Mouse (Mus musculus) limb, embryonic 15.5 days (tissue): ENCODE data around the gene Sult2b1. TPM values are rescaled to one million over a fixed set of nuclear protein-coding genes. Genes with fewer than 3 reads are reported as not detected.

Source experiments
- ATAC-seq: fragments of 200-750 bp; cut with Nextera tagmentation; 2 replicates; pipeline ENCODE4 v1.8.0; 2017; ENCODE audit warnings: low read depth, moderate TSS enrichment; ENCODE audit not compliant: insufficient number of reproducible peaks, low FRiP score, low TSS enrichment
- H3K27ac ChIP-seq: fragments of 300-500 bp; sonication (generic); 2 replicates; pipeline ENCODE4 v1.5.1; 2015; ENCODE audit warnings: moderate library complexity, mild to moderate bottlenecking, inconsistent platforms
- H3K27me3 ChIP-seq: fragments of 300-500 bp; sonication (generic); 2 replicates; pipeline ENCODE4 v1.6.1; 2015; ENCODE audit warnings: inconsistent platforms
- H3K36me3 ChIP-seq: fragments of 300-500 bp; sonication (generic); 2 replicates; pipeline ENCODE4 v1.6.1; 2015; ENCODE audit warnings: inconsistent platforms
- H3K4me1 ChIP-seq: fragments of 300-500 bp; sonication (generic); 2 replicates; pipeline ENCODE4 v1.6.1; 2015; ENCODE audit warnings: inconsistent platforms
- H3K4me2 ChIP-seq: fragments of 300-500 bp; sonication (generic); 2 replicates; pipeline ENCODE4 v1.6.1; 2015; ENCODE audit warnings: mild to moderate bottlenecking, inconsistent platforms
- H3K4me3 ChIP-seq: fragments of 300-500 bp; sonication (generic); 2 replicates; pipeline ENCODE4 v1.5.1; 2015; ENCODE audit warnings: mild to moderate bottlenecking, inconsistent platforms
- H3K9ac ChIP-seq: fragments of 300-500 bp; sonication (generic); 2 replicates; pipeline ENCODE4 v1.6.1; 2015; ENCODE audit warnings: inconsistent platforms
- H3K9me3 ChIP-seq: fragments of 300-500 bp; sonication (generic); 2 replicates; pipeline ENCODE4 v1.6.1; 2016; ENCODE audit warnings: inconsistent platforms
- WGBS: fragments of 180-500 bp; shearing (Covaris S2); methylation state at CpG from one replicate; pipeline ENCODE4 v1.1.7; 2015; 5-methylcytosine and 5-hydroxymethylcytosine counted together
- polyA plus RNA-seq: library from polyadenylated mRNA; unstranded; fragments of >200 nt; fragmentation: Nextera tagmentation; extraction: Ambion mirVana; gene quantifications from 2 replicates; pipeline ENCODE4 v1.2.1, GENCODE M21; 2015

Gene Sult2b1
- polyA plus RNA-seq, 1 experiment from 2014 or later: 82.1 TPM

DNA sequence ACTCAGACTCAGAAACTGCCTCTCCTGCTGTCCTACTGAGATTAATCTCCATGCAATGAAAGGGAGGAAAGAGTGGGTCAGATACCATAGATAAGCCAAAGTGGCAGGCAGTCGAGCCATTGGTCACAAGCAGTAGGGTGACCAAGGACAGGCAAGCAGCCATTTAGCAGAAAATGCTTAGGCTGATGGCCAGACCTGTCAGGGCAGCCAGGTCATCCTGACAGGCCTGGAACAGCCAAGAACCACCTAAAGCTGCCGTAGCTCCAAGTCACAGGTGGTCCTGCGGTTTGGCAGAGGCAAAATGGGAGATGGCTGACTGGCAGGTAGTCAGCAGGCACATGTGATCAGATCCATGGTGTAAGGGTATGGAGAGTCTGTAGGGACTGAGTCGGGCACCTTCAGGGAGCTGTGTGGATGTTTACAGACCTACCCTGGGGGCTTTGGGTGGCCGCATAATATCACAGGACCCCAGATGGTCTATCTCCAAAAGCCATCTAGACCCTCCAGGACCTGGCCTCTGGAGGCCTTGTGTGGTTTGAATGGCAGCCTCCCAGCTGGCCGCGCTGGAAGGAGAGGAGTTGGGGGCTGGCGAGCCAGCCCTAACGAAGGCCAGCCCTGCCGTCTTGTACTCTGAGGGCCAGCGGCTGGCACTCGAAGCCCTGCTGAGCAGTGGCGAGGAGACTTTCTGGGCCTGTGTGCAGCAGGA lies 62.7 kb downstream of the Sult2b1 start:
- Histone ChIP-seq H3K27ac (peak overlapping the region; percentile 47; the same call in 1 of the 2 replicates), H3K4me2 (no peak overlapping the region), H3K4me3 (no peak overlapping the region), H3K9me3 (no peaks in the 10 kb centered on the region), H3K9ac (no peak overlapping the region), H3K4me1 (peaks cover 27% of the 10 kb centered on the region), H3K27me3 (no peaks in the 10 kb centered on the region), H3K36me3 (peaks cover 79% of the 10 kb centered on the region)
- WGBS: 56% methylated on average over 13 of the region's 13 CpGs
- no peak for ATAC-seq

DNA sequence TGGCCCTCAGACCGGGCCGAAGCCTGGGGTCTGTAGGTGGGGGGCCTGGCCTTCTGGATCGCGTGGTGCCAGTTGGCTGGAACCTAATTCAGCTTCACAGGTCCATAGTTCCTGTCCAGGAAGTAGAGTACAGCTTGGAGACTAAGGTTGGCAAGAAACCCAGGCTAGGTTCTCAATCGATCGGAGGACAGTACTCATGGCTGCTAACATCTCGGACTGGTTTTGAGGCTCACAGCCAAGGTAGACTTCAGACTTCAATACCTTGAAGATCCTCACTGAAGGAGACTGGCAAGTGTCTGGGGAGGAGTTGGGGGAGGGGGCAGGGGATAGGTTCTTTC lies 63.3 kb downstream of the Sult2b1 start:
- no peak for ATAC-seq
- Histone ChIP-seq H3K4me2 (no peak overlapping the region), H3K9ac (no peak overlapping the region), H3K27ac (no peak overlapping the region; the same call in 1 of the 2 replicates), H3K9me3 (no peaks in the 10 kb centered on the region), H3K36me3 (peaks cover 73% of the 10 kb centered on the region), H3K27me3 (no peaks in the 10 kb centered on the region), H3K4me3 (no peak overlapping the region), H3K4me1 (peaks cover 33% of the 10 kb centered on the region)
- WGBS: 85% methylated on average over 7 of the region's 7 CpGs

DNA sequence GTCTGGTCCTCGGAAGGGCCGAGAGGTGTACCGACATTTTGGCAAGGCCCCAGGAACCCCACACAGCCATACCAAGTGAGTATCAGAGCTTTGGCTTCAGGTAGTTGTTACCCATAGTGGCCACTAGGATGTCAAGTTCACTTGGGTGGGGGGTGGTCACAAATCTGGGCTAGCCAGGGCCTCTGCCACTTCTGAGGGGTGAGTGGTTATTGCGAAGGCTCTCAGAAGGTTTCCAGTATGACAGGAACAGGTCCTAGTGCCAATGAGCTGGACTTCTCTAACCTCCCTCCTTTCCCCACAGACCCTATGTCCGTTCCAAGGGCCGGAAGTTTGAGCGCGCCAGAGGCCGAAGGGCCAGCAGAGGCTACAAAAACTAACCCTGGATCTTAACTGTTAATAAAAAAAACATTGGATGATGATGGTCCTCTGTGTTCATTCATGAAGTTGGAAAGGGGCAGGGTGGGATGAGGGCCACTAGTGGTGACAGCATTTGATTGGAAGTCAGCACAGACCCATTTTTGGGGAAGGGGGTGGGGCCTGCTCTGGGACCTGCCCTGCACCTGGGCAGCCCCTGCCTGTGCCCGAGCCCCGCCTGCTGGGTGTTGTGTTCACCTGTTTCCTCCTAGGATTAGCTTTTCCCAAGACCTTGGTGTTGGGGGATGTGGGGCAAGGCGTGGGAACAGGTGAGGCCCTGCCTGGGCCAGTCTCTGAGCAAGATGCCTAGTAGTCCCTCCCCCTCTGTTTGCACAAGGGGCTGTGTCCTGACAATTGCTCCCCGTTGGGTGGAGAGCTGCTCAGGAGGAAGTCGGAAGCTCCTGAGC lies 63.8 kb downstream of the Sult2b1 start, which contains the start of gene Fam83e:
Gene Fam83e, plus strand, starts transcription at position 800 of the 821 bp plus-strand sequence.
- Histone ChIP-seq H3K4me1 (peaks cover 39% of the 10 kb centered on the region), H3K4me2 (no peak within 1 kb of the TSS), H3K36me3 (peaks cover 67% of the 10 kb centered on the region), H3K9ac (no peak within 1 kb of the TSS), H3K4me3 (no peak within 1 kb of the TSS), H3K27me3 (no peaks in the 10 kb centered on the region), H3K9me3 (no peaks in the 10 kb centered on the region), H3K27ac (peak within 1 kb of the TSS; percentile 47; the same call in 1 of the 2 replicates)
- no peak for ATAC-seq
- WGBS: 77% methylated on average over 14 of the region's 14 CpGs

- 90% methylated on average over 16 of the region's 16 CpGs for WGBS
- no peaks in the 10 kb centered on the region for H3K9me3 ChIP-seq
- peaks cover 59% of the 10 kb centered on the region for H3K36me3 ChIP-seq
- H3K27me3 ChIP-seq: no peaks in the 10 kb centered on the region
- peak overlapping the region; percentile 67; the same call in 1 of the 2 replicates for H3K4me2 ChIP-seq
- no peak overlapping the region for H3K9ac ChIP-seq
- ATAC-seq: no peak
- H3K27ac ChIP-seq: no peak overlapping the region
- H3K4me3 ChIP-seq: peak overlapping the region; percentile 73
- H3K4me1 ChIP-seq: peaks cover 42% of the 10 kb centered on the region
Observed at GRCm38 (mm10) chr7:45719738-45720412, 64.6 kb downstream of the Sult2b1 start.

- no peak for ATAC-seq
Observed at GRCm38 (mm10) chr7:45719180-45719579, 65.3 kb downstream of the Sult2b1 start.

GRCm38 (mm10) chr7:45718331-45718730 lies 66.1 kb downstream of the Sult2b1 start:
- no peak for ATAC-seq
- peaks cover 56% of the 10 kb centered on the region for H3K4me1 ChIP-seq
- under 1% methylated on average over 20 of the region's 20 CpGs for WGBS

More at GRCm38 (mm10) chr7:45719180-45719579, 65.3 kb downstream of the Sult2b1 start:
- WGBS: 74% methylated on average over 10 of the region's 10 CpGs
- Histone ChIP-seq H3K9me3 (no peaks in the 10 kb centered on the region), H3K9ac (peak overlapping the region; percentile 90; the same call in 1 of the 2 replicates), H3K36me3 (peaks cover 54% of the 10 kb centered on the region), H3K27ac (0 out of 2 replicates have a peak overlapping the region, but pooled peaks have one; percentile 38), H3K4me1 (peaks cover 49% of the 10 kb centered on the region), H3K27me3 (no peaks in the 10 kb centered on the region), H3K4me3 (peak overlapping the region; percentile 73), H3K4me2 (peak overlapping the region; percentile 67)

DNA sequence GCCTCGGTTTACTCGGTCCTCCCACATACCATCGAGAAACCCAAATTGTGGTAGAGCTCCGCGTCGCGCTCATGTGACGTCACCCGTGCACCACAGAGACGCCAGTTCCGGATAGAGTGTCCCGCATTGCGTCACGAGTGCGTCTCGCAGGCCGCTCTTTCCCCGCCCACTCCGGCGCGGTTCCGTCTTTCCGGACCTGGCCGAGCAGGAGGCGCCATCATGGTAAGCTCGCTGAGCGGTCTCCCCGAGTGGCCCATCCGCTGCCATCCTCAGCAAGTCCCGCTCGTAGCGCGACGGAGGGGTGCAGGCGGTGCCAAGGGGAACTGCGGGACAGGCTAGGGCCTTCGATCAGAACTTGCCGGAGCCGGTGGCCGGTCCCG lies 66.6 kb downstream of the Sult2b1 start, which contains the start of gene Sphk2:
Gene Sphk2, minus strand, starts transcription at position 85 of the 380 bp plus-strand sequence.
- peak; percentile 81 for ATAC-seq
- H3K36me3 ChIP-seq: peaks cover 50% of the 10 kb centered on the region
- no peaks in the 10 kb centered on the region for H3K27me3 ChIP-seq
- peak within 1 kb of the TSS; percentile 90 for H3K4me2 ChIP-seq
- peak within 1 kb of the TSS; percentile 95 for H3K27ac ChIP-seq
- H3K4me3 ChIP-seq: peak within 1 kb of the TSS; percentile 73
- under 1% methylated on average over 41 of the region's 41 CpGs for WGBS
- peak within 1 kb of the TSS; percentile 90 for H3K9ac ChIP-seq
- H3K9me3 ChIP-seq: no peaks in the 10 kb centered on the region
- H3K4me1 ChIP-seq: peaks cover 60% of the 10 kb centered on the region

More at GRCm38 (mm10) chr7:45718331-45718730, 66.1 kb downstream of the Sult2b1 start:
- Histone ChIP-seq H3K9me3 (no peaks in the 10 kb centered on the region), H3K27ac (peak overlapping the region; percentile 95), H3K36me3 (peaks cover 50% of the 10 kb centered on the region), H3K4me2 (peak overlapping the region; percentile 67), H3K4me3 (peak overlapping the region; percentile 73), H3K27me3 (no peaks in the 10 kb centered on the region), H3K9ac (peak overlapping the region; percentile 90)

DNA sequence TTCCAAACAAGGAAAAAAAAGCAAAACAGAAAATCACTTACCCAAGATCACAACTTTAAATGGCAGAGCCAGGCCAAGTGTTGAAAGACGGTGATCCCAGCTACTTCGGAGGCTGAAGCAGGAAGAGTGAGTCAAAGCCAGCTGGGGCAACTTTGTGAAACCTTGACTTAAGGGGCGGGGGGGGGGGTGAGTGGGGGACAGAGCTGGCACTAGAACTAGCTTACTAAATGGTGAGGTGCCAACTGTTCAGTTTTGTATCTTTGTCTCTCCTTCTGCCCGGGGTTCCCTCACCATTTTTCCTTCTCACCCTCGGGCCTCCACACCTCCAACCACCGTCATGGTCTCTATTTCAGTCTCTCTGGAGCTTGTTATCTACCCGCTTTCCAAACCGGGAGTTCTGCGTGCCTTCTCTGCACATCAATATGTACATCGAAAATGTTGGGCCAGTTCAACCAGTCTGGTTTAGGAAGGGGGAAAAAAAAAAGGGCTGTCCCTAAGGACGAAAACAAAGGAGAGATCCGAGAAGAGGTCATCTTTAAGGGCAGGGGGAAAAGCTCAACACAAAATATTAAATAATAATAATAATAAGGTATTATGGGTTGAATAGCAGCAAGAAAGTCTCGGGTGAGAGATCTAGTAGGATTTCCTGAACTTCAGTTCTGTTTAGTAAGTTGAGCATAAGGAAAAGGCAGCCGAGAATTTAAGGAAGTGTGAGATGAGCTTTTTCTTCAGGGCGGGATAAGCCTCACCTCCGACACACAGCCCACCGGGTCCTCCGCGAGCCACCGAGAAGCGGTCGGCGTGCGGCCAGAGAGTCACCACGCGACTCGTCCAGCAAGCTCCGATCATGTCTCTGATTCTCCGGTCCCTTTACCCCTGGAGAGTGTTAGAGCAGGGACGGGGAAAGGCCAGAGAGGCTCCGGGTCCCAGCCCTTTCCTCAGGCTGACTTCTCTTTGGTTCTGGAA lies 67.2 kb downstream of the Sult2b1 start:
- 8% methylated on average over 31 of the region's 31 CpGs for WGBS
- H3K4me3 ChIP-seq: peak overlapping the region; percentile 73
- ATAC-seq: 0 out of 2 replicates have a peak, but pooled peaks have one; percentile 2
- H3K9me3 ChIP-seq: no peaks in the 10 kb centered on the region
- peak overlapping the region; percentile 90 for H3K4me2 ChIP-seq
- peaks cover 66% of the 10 kb centered on the region for H3K4me1 ChIP-seq
- H3K27me3 ChIP-seq: no peaks in the 10 kb centered on the region
- peak overlapping the region; percentile 72 for H3K9ac ChIP-seq
- H3K36me3 ChIP-seq: peaks cover 50% of the 10 kb centered on the region
- peak overlapping the region; percentile 95 for H3K27ac ChIP-seq

- Histone ChIP-seq H3K27ac (no peak overlapping the region), H3K36me3 (peaks cover 50% of the 10 kb centered on the region), H3K9me3 (no peaks in the 10 kb centered on the region), H3K4me2 (peak overlapping the region; percentile 90), H3K9ac (no peak overlapping the region), H3K27me3 (no peaks in the 10 kb centered on the region), H3K4me1 (peaks cover 67% of the 10 kb centered on the region), H3K4me3 (peak overlapping the region; percentile 73)
- 82% methylated on average over 3 of the region's 3 CpGs for WGBS
- ATAC-seq: no peak
Observed at GRCm38 (mm10) chr7:45716460-45716857, 68.0 kb downstream of the Sult2b1 start.

GRCm38 (mm10) chr7:45715741-45716459 lies 68.6 kb downstream of the Sult2b1 start:
- Histone ChIP-seq H3K9ac (peak overlapping the region; percentile 8; the same call in 1 of the 2 replicates), H3K27ac (peak overlapping the region; percentile 77)

More at GRCm38 (mm10) chr7:45715741-45716459, 68.6 kb downstream of the Sult2b1 start:
- H3K4me2 ChIP-seq: peak overlapping the region; percentile 90
- H3K9me3 ChIP-seq: no peaks in the 10 kb centered on the region
- WGBS: 81% methylated on average over 19 of the region's 19 CpGs
- no peaks in the 10 kb centered on the region for H3K27me3 ChIP-seq
- ATAC-seq: no peak
- H3K4me3 ChIP-seq: peak overlapping the region; percentile 73
- H3K36me3 ChIP-seq: peaks cover 50% of the 10 kb centered on the region
- H3K4me1 ChIP-seq: peaks cover 64% of the 10 kb centered on the region
